33 mouse cellular contexts compared by ENCODE assay signal in genomic region chr7:140706348-140706747, GRCm38 (mm10). TPM values are rescaled to one million over a fixed set of nuclear protein-coding genes. Genes with fewer than 3 reads are reported as not detected.
DNase-seq lines count a peak whose midpoint lies in the region; ATAC-seq lines count a peak whose summit lies in the region.
"Had no signal": no experiment of that assay in that cellular context is flagged by ENCODE, and none has a peak within 500 bp of the region (broad histone marks: within the 10 kb centered on the region; RNA-seq: fewer than 3 reads in every experiment).

No protein-coding gene starts in this region.

- no peaks in the 10 kb centered on the region for H3K36me3 ChIP-seq in neural tube, embryonic 11.5 days (ENCODE audit: control insufficient read depth, insufficient read depth, low read length)
- no peaks in the 10 kb centered on the region for H3K36me3 ChIP-seq in neural tube, embryonic 15.5 days
- H3K36me3 ChIP-seq in hindbrain, embryonic 14.5 days (replicated peaks; ENCODE audit: control insufficient read depth, insufficient read depth): no peaks in the 10 kb centered on the region
- H3K36me3 ChIP-seq: heart, embryonic 13.5 days; limb, embryonic 10.5 days; liver, embryonic 15.5 days; midbrain, embryonic 13.5 days had no signal

- no peak overlapping the region for H3K4me2 ChIP-seq in neural tube, embryonic 11.5 days (ENCODE audit: low read depth)
- no peak overlapping the region for H3K4me2 ChIP-seq in neural tube, embryonic 15.5 days
- no peak overlapping the region for H3K4me2 ChIP-seq in hindbrain, embryonic 14.5 days (replicated peaks)
- H3K4me2 ChIP-seq: heart, embryonic 13.5 days; liver, embryonic 15.5 days; midbrain, embryonic 13.5 days had no signal

- no peaks in the 10 kb centered on the region for H3K4me1 ChIP-seq in neural tube, embryonic 11.5 days (ENCODE audit: control insufficient read depth, insufficient read depth, low read length)
- H3K4me1 ChIP-seq in neural tube, embryonic 15.5 days: no peaks in the 10 kb centered on the region
- no peaks in the 10 kb centered on the region for H3K4me1 ChIP-seq in hindbrain, embryonic 14.5 days (replicated peaks; ENCODE audit: control insufficient read depth, insufficient read depth, low read length)
- H3K4me1 ChIP-seq: heart, embryonic 13.5 days; limb, embryonic 10.5 days; liver, embryonic 15.5 days; midbrain, embryonic 13.5 days had no signal

- no peaks in the 10 kb centered on the region for H3K9me3 ChIP-seq in neural tube, embryonic 11.5 days (ENCODE audit: control insufficient read depth, low read length)
- no peaks in the 10 kb centered on the region for H3K9me3 ChIP-seq in neural tube, embryonic 15.5 days (replicated peaks)
- H3K9me3 ChIP-seq in hindbrain, embryonic 14.5 days (ENCODE audit: control insufficient read depth, low read length): no peaks in the 10 kb centered on the region
- H3K9me3 ChIP-seq: heart, embryonic 13.5 days; limb, embryonic 10.5 days; liver, embryonic 15.5 days; midbrain, embryonic 13.5 days had no signal

- no peak overlapping the region for H3K27ac ChIP-seq in neural tube, embryonic 11.5 days (ENCODE audit: low read depth, low read length)
- H3K27ac ChIP-seq in neural tube, embryonic 15.5 days (replicated peaks): no peak overlapping the region
- no peak overlapping the region for H3K27ac ChIP-seq in hindbrain, embryonic 14.5 days
- H3K27ac ChIP-seq: heart, adult 2 months; heart, embryonic 13.5 days; kidney, postnatal 0 days; limb, embryonic 10.5 days; liver, embryonic 15.5 days; macrophage; midbrain, embryonic 13.5 days had no signal

- DNase-seq in heart, adult 11 months: peak; percentile 66
- DNase-seq in heart, postnatal 10 days: no peak
- peak; percentile 22 for DNase-seq in neural tube, embryonic 11.5 days (ENCODE audit: low spot score)
- DNase-seq in hindbrain, embryonic 14.5 days (ENCODE audit: low spot score): peak; percentile 26
- DNase-seq in right cerebral cortex, postnatal 14 days: no peak
- DNase-seq in cerebellum, adult 11-12 months: no peak
- DNase-seq: adrenal gland, postnatal 36 days; cerebellum, adult 11 months; cerebellum, postnatal 10 days; gastrocnemius, postnatal 25 days; heart, adult 2 months; kidney, adult 2 months; liver had no signal

- no peak for ATAC-seq in neural tube, embryonic 11.5 days (ENCODE audit: insufficient read depth, low FRiP score, low TSS enrichment)
- ATAC-seq in neural tube, embryonic 15.5 days (ENCODE audit: low FRiP score): no peak
- ATAC-seq in hindbrain, embryonic 14.5 days (ENCODE audit: low FRiP score): no peak; the same call in 1 of the 2 replicates
- ATAC-seq: inflammation-experienced regulatory T-cells, adult 6 months; midbrain, embryonic 13.5 days had no signal

- H3K4me3 ChIP-seq in neural tube, embryonic 11.5 days (ENCODE audit: low read depth, low read length): no peak overlapping the region
- no peak overlapping the region for H3K4me3 ChIP-seq in neural tube, embryonic 15.5 days (replicated peaks)
- H3K4me3 ChIP-seq in hindbrain, embryonic 14.5 days (replicated peaks; ENCODE audit: low read length): no peak overlapping the region
- H3K4me3 ChIP-seq: heart, adult 2 months; heart, embryonic 13.5 days; limb, embryonic 10.5 days; liver, embryonic 15.5 days; midbrain, embryonic 13.5 days; myocyte had no signal

- H3K9ac ChIP-seq in neural tube, embryonic 11.5 days (ENCODE audit: low read length): no peak overlapping the region
- H3K9ac ChIP-seq in neural tube, embryonic 15.5 days (replicated peaks): no peak overlapping the region
- H3K9ac ChIP-seq in hindbrain, embryonic 14.5 days: no peak overlapping the region
- H3K9ac ChIP-seq: heart, embryonic 13.5 days; liver, embryonic 15.5 days; midbrain, embryonic 13.5 days had no signal

- intact Hi-C loops in heart, postnatal 10 days (cut with DNase I): no loop called here

- no peaks in the 10 kb centered on the region for H3K27me3 ChIP-seq in neural tube, embryonic 11.5 days (ENCODE audit: control insufficient read depth, insufficient read depth, low read length)
- H3K27me3 ChIP-seq in neural tube, embryonic 15.5 days (replicated peaks): no peaks in the 10 kb centered on the region
- H3K27me3 ChIP-seq in hindbrain, embryonic 14.5 days (ENCODE audit: control insufficient read depth, insufficient read depth, low read length): no peaks in the 10 kb centered on the region
- H3K27me3 ChIP-seq: heart, embryonic 13.5 days; liver, embryonic 15.5 days; midbrain, embryonic 13.5 days had no signal

- WGBS in neural tube, embryonic 11.5 days: 41% methylated on average over 2 of the region's 2 CpGs
- WGBS in neural tube, embryonic 15.5 days: 21% methylated on average over 2 of the region's 2 CpGs
- WGBS in hindbrain, embryonic 14.5 days: 26% methylated on average over 2 of the region's 2 CpGs

RNA-seq across cellular contexts. Expression of gene Olfr541, which starts 9.3 kb away (rescaled TPM):
- total RNA-seq in heart, postnatal 10 days (2021): not detected
- polyA plus RNA-seq in neural tube, embryonic 11.5 days (2014; fragmentation: Nextera tagmentation; extraction: Ambion mirVana): not detected in 2 replicates
- polyA plus RNA-seq in neural tube, embryonic 15.5 days (2015; fragmentation: Nextera tagmentation; extraction: Ambion mirVana): not detected in 2 replicates
- not detected in 2 replicates for polyA plus RNA-seq in hindbrain, embryonic 14.5 days (2014; fragmentation: Nextera tagmentation; extraction: Ambion mirVana)
- total RNA-seq: adrenal gland, postnatal 36 days; ES-E14; gastrocnemius, postnatal 25 days; heart, adult 2 months; heart, postnatal 25 days; layer of hippocampus, postnatal 14 days had no signal
- polyA plus RNA-seq: cortical plate, adult 2 months; embryonic facial prominence, embryonic 11.5 days; heart, adult 2 months; heart, embryonic 13.5 days; inflammation-experienced regulatory T-cells, adult 6 months; kidney, adult 2 months; kidney, postnatal 0 days; limb, embryonic 10.5 days; liver, embryonic 15.5 days; lung, embryonic 16.5 days; macrophage; midbrain, embryonic 13.5 days; myocyte; neural tube, embryonic 14.5 days; small intestine, adult 2 months; stomach, embryonic 16.5 days; thymus, postnatal 0 days; urinary bladder, adult 2 months had no signal

RNA-seq across cellular contexts. Expression of gene Olfr45, which starts 24.6 kb away (rescaled TPM):
- total RNA-seq in heart, postnatal 10 days (2021): not detected
- not detected in 2 replicates for polyA plus RNA-seq in neural tube, embryonic 11.5 days (2014; fragmentation: Nextera tagmentation; extraction: Ambion mirVana)
- polyA plus RNA-seq in neural tube, embryonic 15.5 days (2015; fragmentation: Nextera tagmentation; extraction: Ambion mirVana): not detected in 2 replicates
- polyA plus RNA-seq in hindbrain, embryonic 14.5 days (2014; fragmentation: Nextera tagmentation; extraction: Ambion mirVana): not detected in 2 replicates
- total RNA-seq: adrenal gland, postnatal 36 days; ES-E14; gastrocnemius, postnatal 25 days; heart, adult 2 months; heart, postnatal 25 days had no signal
- polyA plus RNA-seq: cortical plate, adult 2 months; embryonic facial prominence, embryonic 11.5 days; heart, adult 2 months; heart, embryonic 13.5 days; kidney, adult 2 months; kidney, postnatal 0 days; limb, embryonic 10.5 days; liver, embryonic 15.5 days; lung, embryonic 16.5 days; macrophage; midbrain, embryonic 13.5 days; myocyte; neural tube, embryonic 14.5 days; small intestine, adult 2 months; stomach, embryonic 16.5 days; thymus, postnatal 0 days; urinary bladder, adult 2 months had no signal

RNA-seq across cellular contexts. Expression of gene Olfr539, which starts 46.6 kb away (rescaled TPM):
- not detected for total RNA-seq in heart, postnatal 10 days (2021)
- polyA plus RNA-seq in neural tube, embryonic 11.5 days (2014; fragmentation: Nextera tagmentation; extraction: Ambion mirVana): not detected in 2 replicates
- 0.01 TPM in 2 replicates for polyA plus RNA-seq in neural tube, embryonic 15.5 days (2015; fragmentation: Nextera tagmentation; extraction: Ambion mirVana)
- polyA plus RNA-seq in hindbrain, embryonic 14.5 days (2014; fragmentation: Nextera tagmentation; extraction: Ambion mirVana): 0.03 TPM in 1 of 2 replicates, not detected in the other
- total RNA-seq: adrenal gland, postnatal 36 days; gastrocnemius, postnatal 25 days; heart, adult 2 months; heart, postnatal 25 days had no signal
- polyA plus RNA-seq: embryonic facial prominence, embryonic 11.5 days; heart, adult 2 months; heart, embryonic 13.5 days; kidney, adult 2 months; kidney, postnatal 0 days; limb, embryonic 10.5 days; liver, embryonic 15.5 days; lung, embryonic 16.5 days; macrophage; myocyte; small intestine, adult 2 months; stomach, embryonic 16.5 days; thymus, postnatal 0 days had no signal

RNA-seq across cellular contexts. Expression of gene Cyp2e1, which starts 57.2 kb away (rescaled TPM):
- total RNA-seq in heart, postnatal 10 days (2021): under 1 TPM; 0.24 to 0.47 TPM
- polyA plus RNA-seq in neural tube, embryonic 11.5 days (2014; fragmentation: Nextera tagmentation; extraction: Ambion mirVana): not detected in 2 replicates
- not detected in 2 replicates for polyA plus RNA-seq in neural tube, embryonic 15.5 days (2015; fragmentation: Nextera tagmentation; extraction: Ambion mirVana)
- polyA plus RNA-seq in hindbrain, embryonic 14.5 days (2014; fragmentation: Nextera tagmentation; extraction: Ambion mirVana): not detected in 2 replicates
- total RNA-seq: ES-E14; layer of hippocampus, postnatal 14 days had no signal
- polyA plus RNA-seq: embryonic facial prominence, embryonic 11.5 days; heart, embryonic 13.5 days; inflammation-experienced regulatory T-cells, adult 6 months; macrophage; midbrain, embryonic 13.5 days; myocyte; neural tube, embryonic 14.5 days; stomach, embryonic 16.5 days had no signal

Comparison
In these comparisons a context has a peak if more than half of its experiments do, and no peak if none do; other contexts are left out.
1. DNase-seq: peak in heart, adult 11 months (single experiment), neural tube, embryonic 11.5 days (single experiment) and hindbrain, embryonic 14.5 days (single experiment); none in heart, postnatal 10 days (0 of 2), right cerebral cortex, postnatal 14 days (single experiment) and cerebellum, adult 11-12 months (single experiment).